Mouse (Mus musculus) spleen, postnatal 4 days (tissue): ENCODE measurements around the gene Ebf1.

Source experiments
- DNase-seq, 2 experiments: peaks; one replicate each; pipeline ENCODE4 v3.0.0; 2022; ENCODE audit warnings: low spot score in 2 of 2

Gene Ebf1

GRCm38 (mm10) chr11:44619131-44619886, 2.2 kb downstream of the Ebf1 start:
- no peak for DNase-seq

GRCm38 (mm10) chr11:44619887-44620693, 3.0 kb downstream of the Ebf1 start:
- DNase-seq = no peak

- DNase-seq = no peak
These were observed 3.8 kb downstream of the Ebf1 start for GRCm38 (mm10) chr11:44620694-44621446.

GRCm38 (mm10) chr11:44621615-44622014, 4.5 kb downstream of the Ebf1 start:
- DNase-seq = no peak

GRCm38 (mm10) chr11:44622023-44622731, 5.1 kb downstream of the Ebf1 start:
- no peak for DNase-seq

- no peak for DNase-seq
These were observed 7.4 kb downstream of the Ebf1 start for GRCm38 (mm10) chr11:44624564-44624963.

- no peak for DNase-seq
These were observed 8.9 kb downstream of the Ebf1 start for GRCm38 (mm10) chr11:44626065-44626464.

GRCm38 (mm10) chr11:44628412-44628811, 11.3 kb downstream of the Ebf1 start:
- no peak for DNase-seq

- DNase-seq = no peak
These were observed 15.2 kb downstream of the Ebf1 start for GRCm38 (mm10) chr11:44632064-44632968.

- DNase-seq = no peak
These were observed 16.0 kb downstream of the Ebf1 start for GRCm38 (mm10) chr11:44633001-44633693.

- no peak for DNase-seq
These were observed 17.6 kb downstream of the Ebf1 start for GRCm38 (mm10) chr11:44634552-44635193.

- DNase-seq = no peak
These were observed 19.1 kb downstream of the Ebf1 start for GRCm38 (mm10) chr11:44636241-44636640.

- no peak for DNase-seq
These were observed 21.2 kb downstream of the Ebf1 start for GRCm38 (mm10) chr11:44638193-44638754.

GRCm38 (mm10) chr11:44641496-44641895, 24.4 kb downstream of the Ebf1 start:
- no peak for DNase-seq

GRCm38 (mm10) chr11:44654340-44655019, 37.4 kb downstream of the Ebf1 start:
- DNase-seq = no peak

- DNase-seq = no peak
These were observed 38.4 kb downstream of the Ebf1 start for GRCm38 (mm10) chr11:44655468-44655867.

- no peak for DNase-seq
These were observed 39.8 kb downstream of the Ebf1 start for GRCm38 (mm10) chr11:44656916-44657315.

GRCm38 (mm10) chr11:44657833-44658395, 40.8 kb downstream of the Ebf1 start:
- no peak for DNase-seq
